Mouse (Mus musculus) left cerebral cortex, postnatal 4 days (tissue): ENCODE results near the gene Hist1h2ac. TPM values are rescaled to one million over a fixed set of nuclear protein-coding genes. Genes with fewer than 3 reads are reported as not detected.

Experiments used
- DNase-seq: peaks from one replicate; pipeline ENCODE4 v3.0.0-alpha.2; 2022
- intact Hi-C: fragments of 180-260 bp; cut with DNase I; formaldehyde crosslinking; loops from one replicate; pipeline ENCODE4 v1.15.1; 2025
- microRNA-seq: library from miRNA; unstranded; fragments of <30 nt; microRNA quantifications from one replicate; pipeline ENCODE4 v1.2.0, GENCODE M21; 2022
- total RNA-seq, 2 experiments: library from RNA; stranded (reverse); gene quantifications; 2 replicates each; pipeline ENCODE4 v1.2.3; 2021

The Hist1h2ac gene
- total RNA-seq, 2 experiments from 2014 or later, result 4.8 to 5.4 TPM

DNA sequence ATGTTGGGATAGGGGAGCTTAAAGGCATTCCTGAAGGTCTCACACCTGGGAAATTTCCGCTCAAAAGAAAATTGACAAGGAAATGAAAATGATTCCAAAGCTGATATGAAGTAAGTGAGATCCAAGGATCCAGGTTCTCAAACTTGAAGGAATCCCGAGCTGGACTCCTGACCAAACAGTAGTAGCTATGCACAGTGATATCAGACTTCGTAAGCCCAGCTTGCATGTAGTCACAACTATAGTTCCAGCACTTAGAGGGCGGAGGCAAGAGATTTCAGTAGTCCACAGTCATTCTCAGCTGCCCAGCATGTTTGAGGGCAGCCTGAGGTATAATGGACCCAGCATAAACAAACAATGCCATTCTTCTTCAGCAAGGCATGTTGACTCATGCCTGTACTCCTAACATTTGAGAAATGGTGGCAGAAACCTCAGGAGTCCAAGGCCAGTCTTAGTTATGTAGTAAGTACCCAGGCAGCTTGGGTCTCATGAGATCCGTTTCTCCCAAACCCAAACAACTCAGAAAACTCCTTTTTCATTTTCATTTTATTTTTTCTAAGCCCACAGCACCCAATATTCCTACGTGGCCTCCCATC, 1.7 kb downstream of the Hist1h2ac start:
- DNase-seq, result no peak
- intact Hi-C loops, result loop anchor here (2.0 kb wide), 1 partner anchor 53 kb away; no protein-coding TSS in a partner anchor

DNA sequence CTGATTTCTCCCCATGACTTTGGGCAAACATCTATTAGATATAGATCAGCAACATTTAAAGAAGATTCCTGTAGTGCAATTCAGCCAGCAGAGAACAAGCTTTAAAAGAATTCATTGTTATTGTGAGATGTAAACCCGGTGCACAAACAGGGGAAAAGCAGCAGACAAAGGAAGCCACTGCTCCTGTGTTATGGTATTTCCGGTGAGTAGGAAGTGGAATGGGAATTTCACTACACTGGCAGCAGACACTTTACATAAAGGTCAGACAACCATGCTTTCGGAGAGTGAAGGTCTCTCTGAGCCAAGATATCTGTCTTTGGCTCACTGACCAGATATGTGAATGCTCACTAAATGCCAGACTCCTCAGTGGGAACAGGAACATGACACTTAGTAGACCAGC, 21.2 kb downstream of the Hist1h2ac start:
- DNase-seq, result no peak
- intact Hi-C loops, result no loop called here

DNA sequence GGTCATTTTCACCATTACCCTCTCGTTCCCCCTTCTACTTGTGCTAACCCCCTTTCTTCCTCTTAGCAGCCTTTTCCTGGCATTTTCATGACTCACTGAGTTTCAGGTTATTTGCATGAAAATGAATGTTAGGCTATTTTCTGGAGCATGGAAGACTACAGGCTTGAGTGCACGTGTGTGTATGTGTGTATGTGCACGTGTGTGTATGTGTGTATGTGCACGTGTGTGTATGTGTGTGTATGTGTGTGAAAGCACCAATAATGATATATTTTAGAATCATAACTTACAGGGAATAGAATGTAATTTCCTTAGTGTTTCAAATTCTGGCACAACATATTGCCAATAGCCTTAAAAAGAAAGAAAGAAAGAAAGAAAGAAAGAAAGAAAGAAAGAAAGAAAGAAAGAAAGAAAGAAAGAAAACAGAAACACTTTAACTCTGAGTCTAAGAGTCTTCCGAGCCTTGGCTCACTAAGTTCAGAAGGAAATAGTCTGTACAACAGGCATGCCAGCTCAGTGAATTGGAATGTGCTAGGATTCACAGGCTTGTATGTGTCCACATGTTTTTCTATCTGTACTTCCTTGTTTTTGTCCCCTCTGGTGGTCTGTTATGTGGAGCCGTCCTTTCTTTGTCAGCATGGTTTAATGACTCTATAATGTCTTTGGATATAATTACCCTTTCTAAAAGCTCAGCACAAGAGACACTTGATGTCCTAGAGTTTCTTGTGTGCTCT, 23.9 kb downstream of the Hist1h2ac start:
- no peak for DNase-seq
- intact Hi-C loops, result no loop called here

Small RNAs within 50 kb of the gene (microRNA-seq; reads per million reads assigned to microRNA genes)
- gene Gm44350, result not detected

Other genes starting within 250 kb of the Hist1h2ac start
- not detected for gene Btn1a1, start 218.0 kb downstream of the Hist1h2ac start, total RNA-seq
- not detected for gene Btn2a2, start 195.1 kb downstream of the Hist1h2ac start, total RNA-seq
- 100 to 1,000 TPM; 441 to 470 TPM for gene Hist1h4h, start 152.9 kb downstream of the Hist1h2ac start, total RNA-seq
- 10 to 100 TPM; 74.6 to 86.0 TPM for gene Hist1h2af, start 150.0 kb downstream of the Hist1h2ac start, total RNA-seq
- gene Hist1h3g, start 148.5 kb downstream of the Hist1h2ac start, total RNA-seq, result 10 to 100 TPM; 22.0 to 28.6 TPM
- 1 to 10 TPM; 4.5 to 6.1 TPM for gene Hist1h2bh, start 140.6 kb downstream of the Hist1h2ac start, total RNA-seq
- gene Hist1h3f, start 139.9 kb downstream of the Hist1h2ac start, total RNA-seq, result 10 to 100 TPM; 42.2 to 44.0 TPM
- 100 to 1,000 TPM; 224 to 235 TPM for gene Hist1h4f, start 132.3 kb downstream of the Hist1h2ac start, total RNA-seq
- 10 to 100 TPM; 12.0 to 12.4 TPM for gene Hist1h1d, start 130.7 kb downstream of the Hist1h2ac start, total RNA-seq
- gene Hist1h3e, start 121.6 kb downstream of the Hist1h2ac start, total RNA-seq, result 100 to 1,000 TPM; 130 to 134 TPM
- gene Hist1h2ae, start 112.7 kb downstream of the Hist1h2ac start, total RNA-seq, result 10 to 100 TPM; 24.5 to 31.0 TPM
- gene Hist1h2bg, start 112.6 kb downstream of the Hist1h2ac start, total RNA-seq, result 100 to 1,000 TPM; 203 to 225 TPM
- 100 to 1,000 TPM in 1 of 2 experiments, 10 to 100 TPM in 1; 87.5 to 105 TPM for gene Hist1h2bf, start 109.8 kb downstream of the Hist1h2ac start, total RNA-seq
- gene Hist1h2ad, start 109.6 kb downstream of the Hist1h2ac start, total RNA-seq, result 10 to 100 TPM; 18.6 to 25.5 TPM
- 10 to 100 TPM; 18.8 to 24.3 TPM for gene Hist1h3d, start 108.2 kb downstream of the Hist1h2ac start, total RNA-seq
- gene Hist1h4d, start 102.3 kb downstream of the Hist1h2ac start, total RNA-seq, result 100 to 1,000 TPM; 177 to 192 TPM
- 10 to 100 TPM; 13.0 to 16.9 TPM for gene Hist1h2be, start 62.8 kb downstream of the Hist1h2ac start, total RNA-seq
- gene Hist1h1e, start 61.4 kb downstream of the Hist1h2ac start, total RNA-seq, result 100 to 1,000 TPM; 112 to 117 TPM
- gene Hist1h2bc, start 251 bp upstream of the Hist1h2ac start, total RNA-seq, result 10 to 100 TPM; 16.7 to 17.0 TPM
- gene Hist1h1t, start 11.9 kb upstream of the Hist1h2ac start, total RNA-seq, result not detected
- gene Hist1h4c, start 14.5 kb upstream of the Hist1h2ac start, total RNA-seq, result 100 to 1,000 TPM; 109 to 126 TPM
- 1 to 10 TPM; 1.7 to 2.3 TPM for gene Hfe, start 26.9 kb upstream of the Hist1h2ac start, total RNA-seq
- 100 to 1,000 TPM; 154 to 166 TPM for gene Hist1h1c, start 54.9 kb upstream of the Hist1h2ac start, total RNA-seq
- gene Hist1h3c, start 61.7 kb upstream of the Hist1h2ac start, total RNA-seq, result 10 to 100 TPM; 39.8 to 41.0 TPM
- 10 to 100 TPM; 62.4 to 81.1 TPM for gene Hist1h2bb, start 62.8 kb upstream of the Hist1h2ac start, total RNA-seq
- 100 to 1,000 TPM; 116 to 120 TPM for gene Hist1h2ab, start 67.2 kb upstream of the Hist1h2ac start, total RNA-seq
- gene Hist1h3b, start 68.3 kb upstream of the Hist1h2ac start, total RNA-seq, result 100 to 1,000 TPM in 1 of 2 experiments, 10 to 100 TPM in 1; 95.4 to 102 TPM
- gene Hist1h4b, start 73.1 kb upstream of the Hist1h2ac start, total RNA-seq, result 100 to 1,000 TPM; 139 to 151 TPM
- 100 to 1,000 TPM; 134 to 137 TPM for gene Hist1h4a, start 77.3 kb upstream of the Hist1h2ac start, total RNA-seq
- gene Hist1h3a, start 78.4 kb upstream of the Hist1h2ac start, total RNA-seq, result 100 to 1,000 TPM; 114 to 125 TPM
- gene Hist1h1a, start 79.7 kb upstream of the Hist1h2ac start, total RNA-seq, result 10 to 100 TPM; 62.9 to 79.4 TPM
- not detected for gene Trim38, start 86.0 kb upstream of the Hist1h2ac start, total RNA-seq
- gene Slc17a2, start 123.0 kb upstream of the Hist1h2ac start, total RNA-seq, result not detected
- under 1 TPM in 1 of 2 experiments, not detected in 1; 0.10 TPM for gene Slc17a3, start 155.5 kb upstream of the Hist1h2ac start, total RNA-seq
- gene Slc17a1, start 183.8 kb upstream of the Hist1h2ac start, total RNA-seq, result not detected
- not detected for gene Slc17a4, start 231.1 kb upstream of the Hist1h2ac start, total RNA-seq